Mouse (Mus musculus) G1E (cell line): Measurements from ENCODE around the gene Rimkla. TPM values are rescaled to one million over a fixed set of nuclear protein-coding genes. Genes with fewer than 3 reads are reported as not detected.

ENCODE experiments used
- ATAC-seq: 2 replicates; pipeline ENCODE4 v1.8.0; 2016; ENCODE audit warnings: mild to moderate bottlenecking; ENCODE audit not compliant: insufficient number of reproducible peaks, poor library complexity, low FRiP score, severe bottlenecking; ENCODE audit errors: extremely low read depth
- DNase-seq: peaks from one replicate; pipeline ENCODE4 v3.0.0; 2012; ENCODE audit warnings: low spot score
- H3K27me3 ChIP-seq: 2 replicates; pipeline ENCODE4 v1.6.1; 2012; ENCODE audit warnings: mild to moderate bottlenecking, low read length, inconsistent platforms; ENCODE audit not compliant: insufficient read depth
- H3K36me3 ChIP-seq: replicated peaks from 2 replicates; pipeline ENCODE3; 2012; ENCODE audit warnings: mild to moderate bottlenecking, inconsistent platforms
- H3K4me1 ChIP-seq: 2 replicates; pipeline ENCODE4 v1.6.1; 2012; ENCODE audit warnings: low read depth, low read length, inconsistent platforms, mixed read lengths; ENCODE audit not compliant: insufficient read depth
- H3K4me3 ChIP-seq: 2 replicates; pipeline ENCODE4 v1.5.1; 2012; ENCODE audit warnings: low read depth, mild to moderate bottlenecking, inconsistent platforms, low read length, moderate library complexity, mixed read lengths
- H3K9me3 ChIP-seq: replicated peaks from 2 replicates; pipeline ENCODE4 v1.6.1; 2012; ENCODE audit warnings: inconsistent platforms
- CTCF ChIP-seq: IDR thresholded peaks from 2 replicates; pipeline ENCODE4 v1.5.1; 2012; ENCODE audit warnings: low read depth, low read length, inconsistent platforms, mixed read lengths
- GATA1 ChIP-seq: IDR thresholded peaks from 2 replicates; pipeline ENCODE4 v1.6.1; 2012; ENCODE audit warnings: borderline replicate concordance, low read length, inconsistent platforms, mixed read lengths
- GATA2 ChIP-seq: IDR thresholded peaks from 2 replicates; pipeline ENCODE4 v1.6.1; 2012; ENCODE audit warnings: low read depth, low read length, inconsistent platforms, borderline replicate concordance
- POLR2AphosphoS5 ChIP-seq: IDR thresholded peaks from 2 replicates; pipeline ENCODE4 v1.6.1; 2012; ENCODE audit warnings: low read depth, low read length, inconsistent platforms; ENCODE audit not compliant: insufficient replicate concordance
- TAL1 ChIP-seq: conservative IDR thresholded peaks from 2 replicates; pipeline ENCODE4 v1.6.1; 2012; ENCODE audit warnings: low read depth, low read length, inconsistent platforms, mixed read lengths
- polyA plus RNA-seq: library from polyadenylated mRNA; stranded (reverse); fragments of >175 nt; gene quantifications from 2 replicates; pipeline ENCODE4 v1.2.3, GENCODE M21; 2012
- total RNA-seq, 2 experiments: library from RNA; stranded (forward) in 1 of 2; stranded (reverse) in 1 of 2; fragments of 200-1000 nt in 1 of 2; fragments of >200 nt in 1 of 2; fragmentation: Nextera tagmentation in 1 of 2; gene quantifications; 2 replicates each; pipeline ENCODE4 v1.2.3; 2014 to 2017

Gene Rimkla
- total and polyA plus RNA-seq, 3 experiments: not detected

GRCm38 (mm10) chr4:119425601-119426000, 66.8 kb downstream of the Rimkla start:
- H3K36me3 ChIP-seq: peaks cover 6% of the 10 kb centered on the region
- H3K4me3 ChIP-seq: no peak overlapping the region
- no peak for ATAC-seq
- H3K4me1 ChIP-seq: peaks cover 40% of the 10 kb centered on the region
- TF ChIP-seq GATA1 (no peak), TAL1 (no peak), GATA2 (no peak), POLR2AphosphoS5 (no peak), CTCF (no peak)
- peaks cover 4% of the 10 kb centered on the region; the same call in 1 of the 2 replicates for H3K27me3 ChIP-seq
- DNase-seq: no peak
- no peaks in the 10 kb centered on the region for H3K9me3 ChIP-seq

- peaks cover 9% of the 10 kb centered on the region for H3K36me3 ChIP-seq
- DNase-seq: no peak
- H3K27me3 ChIP-seq: peaks cover 4% of the 10 kb centered on the region; the same call in 1 of the 2 replicates
- peaks cover 43% of the 10 kb centered on the region for H3K4me1 ChIP-seq
- no peak for ATAC-seq
- H3K4me3 ChIP-seq: no peak overlapping the region
- H3K9me3 ChIP-seq: no peaks in the 10 kb centered on the region
- no peak for TF ChIP-seq GATA2
- TF ChIP-seq POLR2AphosphoS5: no peak
- TF ChIP-seq CTCF: no peak
- TF ChIP-seq GATA1: no peak
- no peak for TF ChIP-seq TAL1
Measured at GRCm38 (mm10) chr4:119425077-119425476, 67.4 kb downstream of the Rimkla start.

- no peaks in the 10 kb centered on the region for H3K9me3 ChIP-seq
- peak within 1 kb of the TSS; percentile 84 for H3K4me3 ChIP-seq
- peak; percentile 88 for DNase-seq
- H3K27me3 ChIP-seq: no peaks in the 10 kb centered on the region
- TF ChIP-seq CTCF: no peak
- no peak for TF ChIP-seq POLR2AphosphoS5
- no peak for TF ChIP-seq GATA1
- no peak for TF ChIP-seq TAL1
- TF ChIP-seq GATA2: no peak
- ATAC-seq: peak; percentile 47
- peaks cover 60% of the 10 kb centered on the region for H3K4me1 ChIP-seq
- peaks cover 18% of the 10 kb centered on the region for H3K36me3 ChIP-seq
Measured at GRCm38 (mm10) chr4:119422294-119422964, 70.0 kb downstream of the Rimkla start, which contains the start of the genes Ppcs and Zmynd12. Ppcs (minus strand) TSS chr4:119422420. Zmynd12 (plus strand) TSS chr4:119422814.

- peaks cover 65% of the 10 kb centered on the region for H3K4me1 ChIP-seq
Measured at GRCm38 (mm10) chr4:119421921-119422293, 70.5 kb downstream of the Rimkla start.

GRCm38 (mm10) chr4:119421191-119421590, 71.2 kb downstream of the Rimkla start:
- peaks cover 18% of the 10 kb centered on the region for H3K36me3 ChIP-seq
- peak overlapping the region; percentile 84 for H3K4me3 ChIP-seq
- H3K4me1 ChIP-seq: peaks cover 69% of the 10 kb centered on the region
- no peak for TF ChIP-seq CTCF
- no peak for TF ChIP-seq GATA2
- no peak for TF ChIP-seq TAL1
- TF ChIP-seq POLR2AphosphoS5: no peak
- no peak for TF ChIP-seq GATA1
- no peaks in the 10 kb centered on the region for H3K9me3 ChIP-seq
- no peak for ATAC-seq
- H3K27me3 ChIP-seq: no peaks in the 10 kb centered on the region
- DNase-seq: no peak

More at GRCm38 (mm10) chr4:119421921-119422293, 70.5 kb downstream of the Rimkla start:
- TF ChIP-seq TAL1 (no peak), GATA1 (no peak), GATA2 (no peak), POLR2AphosphoS5 (no peak)
- ATAC-seq (no peak), DNase-seq (no peak)
- Histone ChIP-seq H3K27me3 (no peaks in the 10 kb centered on the region), H3K36me3 (peaks cover 18% of the 10 kb centered on the region), H3K4me3 (peak overlapping the region; percentile 84), H3K9me3 (no peaks in the 10 kb centered on the region)

- no peak overlapping the region for H3K4me3 ChIP-seq
- peaks cover 51% of the 10 kb centered on the region for H3K4me1 ChIP-seq
- TF ChIP-seq POLR2AphosphoS5: no peak
- peak; percentile 70 for TF ChIP-seq TAL1
- DNase-seq (no peak), ATAC-seq (peak; percentile 68)
- peaks cover 15% of the 10 kb centered on the region for H3K36me3 ChIP-seq
- peaks cover 5% of the 10 kb centered on the region for H3K9me3 ChIP-seq
- H3K27me3 ChIP-seq: peaks cover 10% of the 10 kb centered on the region
Measured at GRCm38 (mm10) chr4:119417894-119418293, 74.5 kb downstream of the Rimkla start.
